Mouse (Mus musculus): ENCODE results near the gene Tbpl1. TPM values are rescaled to one million over a fixed set of nuclear protein-coding genes. Genes with fewer than 3 reads are reported as not detected.

Gene Tbpl1
- polyA plus RNA-seq, 1 experiment = 29.2 TPM

- H3K27ac ChIP-seq (ENCODE audit: control insufficient read depth, insufficient read depth, low read depth, low read length, poor library complexity) = no peak overlapping the region
- H3K4me1 ChIP-seq (ENCODE audit: control insufficient read depth, insufficient read depth, low read length) = no peaks in the 10 kb centered on the region
- TF ChIP-seq CTCF (IDR thresholded peaks at IDR 0.05; ENCODE audit: control insufficient read depth, insufficient read depth, low read length) = no peak
- TF ChIP-seq POLR2A (IDR thresholded peaks at IDR 0.05; ENCODE audit: borderline replicate concordance, control insufficient read depth, low read depth, low read length) = no peak
- WGBS = 84% methylated on average over 8 of the region's 8 CpGs
- no peak overlapping the region for H3K4me3 ChIP-seq (replicated peaks; ENCODE audit: control insufficient read depth, low read depth, low read length)
These were observed 57.6 kb downstream of the Tbpl1 start for GRCm38 (mm10) chr10:22674176-22674575.

GRCm38 (mm10) chr10:22668509-22668908 lies 63.2 kb downstream of the Tbpl1 start:
- Histone ChIP-seq H3K27ac (ENCODE audit: control insufficient read depth, insufficient read depth, low read depth, low read length, poor library complexity) (no peak overlapping the region), H3K4me3 (replicated peaks; ENCODE audit: control insufficient read depth, low read depth, low read length) (no peak overlapping the region), H3K4me1 (ENCODE audit: control insufficient read depth, insufficient read depth, low read length) (no peaks in the 10 kb centered on the region)
- 85% methylated on average over 13 of the region's 13 CpGs for WGBS
- no peak for TF ChIP-seq POLR2A (IDR thresholded peaks at IDR 0.05; ENCODE audit: borderline replicate concordance, control insufficient read depth, low read depth, low read length)
- no peak for TF ChIP-seq CTCF (IDR thresholded peaks at IDR 0.05; ENCODE audit: control insufficient read depth, insufficient read depth, low read length)

- H3K4me3 ChIP-seq (replicated peaks; ENCODE audit: control insufficient read depth, low read depth, low read length) = no peak overlapping the region
- TF ChIP-seq CTCF (IDR thresholded peaks at IDR 0.05; ENCODE audit: control insufficient read depth, insufficient read depth, low read length) (no peak), POLR2A (IDR thresholded peaks at IDR 0.05; ENCODE audit: borderline replicate concordance, control insufficient read depth, low read depth, low read length) (no peak)
- WGBS = 86% methylated on average over 5 of the region's 5 CpGs
- H3K27ac ChIP-seq (ENCODE audit: control insufficient read depth, insufficient read depth, low read depth, low read length, poor library complexity) = no peak overlapping the region
- no peaks in the 10 kb centered on the region for H3K4me1 ChIP-seq (ENCODE audit: control insufficient read depth, insufficient read depth, low read length)
These were observed 71.3 kb downstream of the Tbpl1 start for GRCm38 (mm10) chr10:22660286-22661000.

- 85% methylated on average over 10 of the region's 10 CpGs for WGBS
- TF ChIP-seq POLR2A (IDR thresholded peaks at IDR 0.05; ENCODE audit: borderline replicate concordance, control insufficient read depth, low read depth, low read length) = no peak
- no peak for TF ChIP-seq CTCF (IDR thresholded peaks at IDR 0.05; ENCODE audit: control insufficient read depth, insufficient read depth, low read length)
- H3K4me1 ChIP-seq (ENCODE audit: control insufficient read depth, insufficient read depth, low read length) = no peaks in the 10 kb centered on the region
- no peak overlapping the region for H3K4me3 ChIP-seq (replicated peaks; ENCODE audit: control insufficient read depth, low read depth, low read length)
- H3K27ac ChIP-seq (ENCODE audit: control insufficient read depth, insufficient read depth, low read depth, low read length, poor library complexity) = no peak overlapping the region
These were observed 72.4 kb downstream of the Tbpl1 start for GRCm38 (mm10) chr10:22659386-22659725.

GRCm38 (mm10) chr10:22658534-22659385 lies 73.0 kb downstream of the Tbpl1 start:
- Histone ChIP-seq H3K4me3 (replicated peaks; ENCODE audit: control insufficient read depth, low read depth, low read length) (no peak overlapping the region), H3K27ac (ENCODE audit: control insufficient read depth, insufficient read depth, low read depth, low read length, poor library complexity) (no peak overlapping the region), H3K4me1 (ENCODE audit: control insufficient read depth, insufficient read depth, low read length) (no peaks in the 10 kb centered on the region)
- TF ChIP-seq POLR2A (IDR thresholded peaks at IDR 0.05; ENCODE audit: borderline replicate concordance, control insufficient read depth, low read depth, low read length) = no peak
- TF ChIP-seq CTCF (IDR thresholded peaks at IDR 0.05; ENCODE audit: control insufficient read depth, insufficient read depth, low read length) = no peak
- WGBS = 76% methylated on average over 23 of the region's 23 CpGs

Other genes starting within 250 kb of the Tbpl1 start
- gene Slc2a12, start 86.9 kb downstream of the Tbpl1 start, polyA plus RNA-seq (2011; ENCODE audit: insufficient read depth, insufficient read length, low replicate concordance, missing spikeins) = not detected in 2 replicates
- gene Tcf21, start 88.2 kb upstream of the Tbpl1 start, polyA plus RNA-seq (2011; ENCODE audit: insufficient read depth, insufficient read length, low replicate concordance, missing spikeins) = not detected in 2 replicates

Data from bone marrow, adult 2 months (tissue).